Mouse (Mus musculus) heart, embryonic 14.5 days (tissue): ENCODE data around the gene Disp3. TPM values are rescaled to one million over a fixed set of nuclear protein-coding genes. Genes with fewer than 3 reads are reported as not detected.

Experiments
- ATAC-seq: fragments of 200-750 bp; cut with Nextera tagmentation; 2 replicates; pipeline ENCODE4 v1.8.0; 2017; ENCODE audit warnings: low read depth, moderate TSS enrichment; ENCODE audit not compliant: insufficient number of reproducible peaks, insufficient read depth, low FRiP score
- H3K27ac ChIP-seq, 2 experiments: fragments of 200-500 bp in 1 of 2; fragments of 300-500 bp in 1 of 2; sonication (generic) in 1 of 2; replicated peaks in 1 of 2; 2 replicates each; pipeline ENCODE4 v1.5.1; 2012 to 2014; ENCODE audit warnings: low read depth in 2 of 2, low read length in 2 of 2, control low read depth in 1 of 2, mild to moderate bottlenecking in 1 of 2, mixed read lengths in 1 of 2; ENCODE audit not compliant: control insufficient read depth in 1 of 2, insufficient read depth in 1 of 2
- H3K27me3 ChIP-seq: fragments of 300-500 bp; sonication (generic); 2 replicates; pipeline ENCODE4 v1.6.1; 2014; ENCODE audit warnings: mild to moderate bottlenecking, low read length, control low read depth; ENCODE audit not compliant: control insufficient read depth, insufficient read depth
- H3K36me3 ChIP-seq: fragments of 300-500 bp; sonication (generic); 2 replicates; pipeline ENCODE4 v1.6.1; 2014; ENCODE audit warnings: mild to moderate bottlenecking, control low read depth, low read length, mixed read lengths; ENCODE audit not compliant: control insufficient read depth, insufficient read depth
- H3K4me1 ChIP-seq, 2 experiments: fragments of 200-500 bp in 1 of 2; fragments of 300-500 bp in 1 of 2; sonication (generic) in 1 of 2; 2 replicates each; pipeline ENCODE4 v1.6.1; 2012 to 2014; ENCODE audit warnings: low read length in 2 of 2, control low read depth in 1 of 2, mixed read lengths in 1 of 2; ENCODE audit not compliant: control insufficient read depth in 2 of 2, insufficient read depth in 2 of 2
- H3K4me2 ChIP-seq: fragments of 300-500 bp; sonication (generic); 2 replicates; pipeline ENCODE4 v1.6.1; 2014; ENCODE audit warnings: mild to moderate bottlenecking, low read length
- H3K4me3 ChIP-seq, 2 experiments: fragments of 200-500 bp in 1 of 2; fragments of 300-500 bp in 1 of 2; sonication (generic) in 1 of 2; 2 replicates each; pipeline ENCODE4 v1.5.1; 2012 to 2014; ENCODE audit warnings: low read length in 2 of 2, mild to moderate bottlenecking in 2 of 2, control low read depth in 1 of 2, low read depth in 1 of 2, moderate library complexity in 1 of 2; ENCODE audit not compliant: control insufficient read depth in 1 of 2, insufficient read depth in 1 of 2
- H3K9ac ChIP-seq: fragments of 300-500 bp; sonication (generic); 2 replicates; pipeline ENCODE4 v1.6.1; 2014; ENCODE audit warnings: mild to moderate bottlenecking, low read length
- H3K9me3 ChIP-seq: fragments of 300-500 bp; sonication (generic); 2 replicates; pipeline ENCODE4 v1.6.1; 2016; ENCODE audit warnings: low read length, control low read depth; ENCODE audit not compliant: control insufficient read depth
- WGBS: fragments of 180-500 bp; shearing (Covaris S2); extraction: QIAGEN DNeasy Blood & Tissue Kit; methylation state at CpG from one replicate; pipeline ENCODE4 v1.1.7; 2014; 5-methylcytosine and 5-hydroxymethylcytosine counted together
- polyA plus RNA-seq: library from polyadenylated mRNA; unstranded; fragments of >200 nt; fragmentation: Nextera tagmentation; extraction: Ambion mirVana; gene quantifications from 2 replicates; pipeline ENCODE4 v1.2.1, GENCODE M21; 2014

Disp3 gene
- polyA plus RNA-seq, 1 experiment from 2014 or later, result 0.04 TPM

- ATAC-seq, result no peak
- Histone ChIP-seq H3K9me3 (no peaks in the 10 kb centered on the region), H3K9ac (no peak overlapping the region), H3K4me2 (no peak overlapping the region), H3K4me3 (no peak overlapping the region), H3K27ac (no peak overlapping the region), H3K4me1 (no peaks in the 10 kb centered on the region), H3K27me3 (0 out of 2 replicates have a peak, but pooled peaks cover 8% of the 10 kb centered on the region), H3K36me3 (no peaks in the 10 kb centered on the region)
- WGBS, result 71% methylated on average over 8 of the region's 8 CpGs
Observed at GRCm38 (mm10) chr4:148236664-148237063, 51.1 kb downstream of the Disp3 start.

GRCm38 (mm10) chr4:148233061-148233460 lies 54.7 kb downstream of the Disp3 start:
- H3K27me3 ChIP-seq, result 0 out of 2 replicates have a peak, but pooled peaks cover 10% of the 10 kb centered on the region
- 67% methylated on average over 9 of the region's 9 CpGs for WGBS
- H3K27ac ChIP-seq, result no peak overlapping the region
- no peak for ATAC-seq
- no peaks in the 10 kb centered on the region for H3K9me3 ChIP-seq
- H3K4me2 ChIP-seq, result no peak overlapping the region
- H3K4me3 ChIP-seq, result no peak overlapping the region
- no peaks in the 10 kb centered on the region for H3K36me3 ChIP-seq
- H3K4me1 ChIP-seq, result no peaks in the 10 kb centered on the region
- H3K9ac ChIP-seq, result no peak overlapping the region

GRCm38 (mm10) chr4:148232615-148233014 lies 55.1 kb downstream of the Disp3 start:
- no peak for ATAC-seq
- no peak overlapping the region for H3K4me3 ChIP-seq
- H3K4me1 ChIP-seq, result no peaks in the 10 kb centered on the region
- no peak overlapping the region for H3K4me2 ChIP-seq
- H3K27ac ChIP-seq, result no peak overlapping the region
- no peaks in the 10 kb centered on the region for H3K36me3 ChIP-seq
- no peaks in the 10 kb centered on the region for H3K9me3 ChIP-seq
- no peak overlapping the region for H3K9ac ChIP-seq
- 0 out of 2 replicates have a peak, but pooled peaks cover 9% of the 10 kb centered on the region for H3K27me3 ChIP-seq
- 61% methylated on average over 10 of the region's 10 CpGs for WGBS

- WGBS, result 73% methylated on average over 4 of the region's 4 CpGs
- H3K27ac ChIP-seq, result no peak overlapping the region
- H3K4me2 ChIP-seq, result no peak overlapping the region
- no peaks in the 10 kb centered on the region for H3K9me3 ChIP-seq
- H3K36me3 ChIP-seq, result no peaks in the 10 kb centered on the region
- no peak for ATAC-seq
- H3K4me3 ChIP-seq, result no peak overlapping the region
- no peak overlapping the region for H3K9ac ChIP-seq
- H3K27me3 ChIP-seq, result 0 out of 2 replicates have a peak, but pooled peaks cover 9% of the 10 kb centered on the region
- H3K4me1 ChIP-seq, result no peaks in the 10 kb centered on the region
Observed at GRCm38 (mm10) chr4:148232124-148232523, 55.6 kb downstream of the Disp3 start.

GRCm38 (mm10) chr4:148229646-148230045 lies 58.1 kb downstream of the Disp3 start:
- Histone ChIP-seq H3K9ac (no peak overlapping the region), H3K4me3 (no peak overlapping the region), H3K4me2 (no peak overlapping the region), H3K4me1 (no peaks in the 10 kb centered on the region), H3K27ac (no peak overlapping the region), H3K27me3 (0 out of 2 replicates have a peak, but pooled peaks cover 6% of the 10 kb centered on the region), H3K9me3 (no peaks in the 10 kb centered on the region), H3K36me3 (no peaks in the 10 kb centered on the region)
- ATAC-seq, result no peak
- WGBS, result 8% methylated on average over 16 of the region's 16 CpGs

- no peak for ATAC-seq
- no peaks in the 10 kb centered on the region for H3K36me3 ChIP-seq
- WGBS, result 31% methylated on average over 10 of the region's 10 CpGs
- H3K27me3 ChIP-seq, result peaks cover 51% of the 10 kb centered on the region
- H3K4me1 ChIP-seq, result no peaks in the 10 kb centered on the region
- H3K9me3 ChIP-seq, result 0 out of 2 replicates have a peak, but pooled peaks cover 2% of the 10 kb centered on the region
- no peak overlapping the region for H3K4me3 ChIP-seq
- H3K27ac ChIP-seq, result no peak overlapping the region
- H3K9ac ChIP-seq, result no peak overlapping the region
- H3K4me2 ChIP-seq, result no peak overlapping the region
Observed at GRCm38 (mm10) chr4:148222983-148223382, 64.8 kb downstream of the Disp3 start.

GRCm38 (mm10) chr4:148220656-148221055 lies 67.1 kb downstream of the Disp3 start:
- H3K4me2 ChIP-seq, result no peak overlapping the region
- no peak for ATAC-seq
- H3K36me3 ChIP-seq, result no peaks in the 10 kb centered on the region
- no peak overlapping the region for H3K27ac ChIP-seq
- H3K4me3 ChIP-seq, result no peak overlapping the region
- WGBS, result 4% methylated on average over 10 of the region's 10 CpGs
- no peak overlapping the region for H3K9ac ChIP-seq
- H3K9me3 ChIP-seq, result 0 out of 2 replicates have a peak, but pooled peaks cover 2% of the 10 kb centered on the region
- H3K4me1 ChIP-seq, result no peaks in the 10 kb centered on the region
- H3K27me3 ChIP-seq, result peaks cover 56% of the 10 kb centered on the region

GRCm38 (mm10) chr4:148218238-148218637 lies 69.5 kb downstream of the Disp3 start:
- Histone ChIP-seq H3K36me3 (no peaks in the 10 kb centered on the region), H3K27ac (no peak overlapping the region), H3K4me3 (no peak overlapping the region), H3K9me3 (0 out of 2 replicates have a peak, but pooled peaks cover 2% of the 10 kb centered on the region), H3K9ac (no peak overlapping the region), H3K27me3 (peaks cover 66% of the 10 kb centered on the region), H3K4me1 (no peaks in the 10 kb centered on the region), H3K4me2 (no peak overlapping the region)
- no peak for ATAC-seq
- 23% methylated on average over 10 of the region's 10 CpGs for WGBS
